Mouse (Mus musculus): ENCODE results near the gene Helb. TPM values are rescaled to one million over a fixed set of nuclear protein-coding genes. Genes with fewer than 3 reads are reported as not detected.

The Helb gene
- 4.7 and 6.0 TPM in 2 replicates for polyA plus RNA-seq (2015; fragmentation: Nextera tagmentation; extraction: Ambion mirVana)

DNA sequence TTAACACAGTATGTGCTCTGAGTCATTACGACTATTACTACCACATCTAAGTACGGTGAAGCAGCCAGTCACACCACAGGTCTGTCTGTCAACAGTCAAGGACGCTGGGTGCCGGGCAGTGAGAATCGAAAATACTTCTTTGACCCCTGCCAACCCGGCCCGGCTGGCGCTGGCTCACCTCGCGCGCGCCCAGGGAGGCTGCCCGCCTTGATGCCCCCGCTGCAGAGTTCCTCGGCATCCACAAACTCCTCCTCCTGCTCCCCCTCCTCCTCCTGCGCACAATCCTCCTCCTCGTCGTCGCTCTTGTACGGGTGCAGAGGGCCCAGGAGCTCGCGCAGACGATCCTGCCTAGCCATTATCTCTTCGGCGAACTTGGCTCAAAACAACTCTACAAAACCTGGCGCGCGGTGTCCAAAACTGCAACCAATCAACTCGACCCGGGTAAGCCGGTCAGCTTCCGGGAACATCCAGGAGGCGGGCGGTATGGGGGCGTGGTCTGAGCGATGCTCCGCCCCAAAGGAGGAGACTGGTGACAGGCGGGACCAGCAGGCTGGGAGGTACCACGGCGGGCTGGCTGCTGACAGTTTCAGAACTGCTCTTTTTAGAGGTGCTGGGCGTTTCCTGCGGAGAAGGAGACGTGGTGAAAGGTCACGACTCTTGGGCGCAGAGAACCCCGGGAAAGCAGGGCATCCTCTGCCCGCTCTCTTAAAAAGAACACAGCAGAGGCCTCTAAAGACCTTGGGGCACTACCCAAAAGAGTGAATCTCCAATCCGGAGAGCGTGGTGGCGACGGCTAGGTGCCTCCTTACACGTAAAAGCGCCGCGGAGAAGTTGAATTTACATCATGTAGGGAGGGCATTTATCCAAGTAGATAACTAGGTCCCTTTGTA lies at the start of gene Helb:
Gene Helb (minus strand): TSS at position 481 of the 890 bp plus-strand sequence.
- under 1% methylated on average over 55 of the region's 55 CpGs for WGBS
- no peaks in the 10 kb centered on the region for H3K27me3 ChIP-seq (ENCODE audit: insufficient read depth, low read length)
- H3K4me3 ChIP-seq (ENCODE audit: low read length), result peak within 1 kb of the TSS; percentile 76
- no peaks in the 10 kb centered on the region for H3K9me3 ChIP-seq (ENCODE audit: low read length)
- peak within 1 kb of the TSS; percentile 73 for H3K4me2 ChIP-seq (replicated peaks; ENCODE audit: low read depth, low read length)
- H3K27ac ChIP-seq (ENCODE audit: low read length), result peak within 1 kb of the TSS; percentile 80
- peaks cover 3% of the 10 kb centered on the region; the same call in 1 of the 2 replicates for H3K36me3 ChIP-seq (ENCODE audit: insufficient read depth, low read length)
- peak within 1 kb of the TSS; percentile 74 for H3K9ac ChIP-seq (replicated peaks; ENCODE audit: low read length)
- peaks cover 4% of the 10 kb centered on the region; the same call in 1 of the 2 replicates for H3K4me1 ChIP-seq (ENCODE audit: insufficient read depth, low read length)
- peak; percentile 100 for ATAC-seq (ENCODE audit: low FRiP score, low TSS enrichment)

DNA sequence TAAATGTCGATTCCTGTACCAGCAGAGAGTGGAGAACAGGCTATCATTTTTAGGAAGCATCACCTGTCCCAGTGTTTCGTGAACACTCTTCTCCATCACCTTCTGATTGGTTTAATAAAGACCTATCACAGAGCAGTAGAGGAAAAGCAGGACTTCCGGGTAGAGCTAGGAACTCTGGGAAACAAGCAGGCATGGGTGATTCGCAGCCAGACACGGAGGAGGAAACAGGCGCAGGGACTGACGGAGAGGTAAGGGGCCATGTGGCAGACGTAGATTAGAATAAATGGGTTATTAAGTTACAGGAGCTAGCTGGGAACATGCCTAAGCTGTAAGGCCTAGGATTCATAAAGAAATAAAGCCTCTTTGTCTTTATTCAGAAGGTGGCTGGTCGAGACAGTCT lies 47.7 kb upstream of the Helb start:
- Histone ChIP-seq H3K9me3 (ENCODE audit: low read length) (no peaks in the 10 kb centered on the region), H3K27me3 (ENCODE audit: insufficient read depth, low read length) (no peaks in the 10 kb centered on the region), H3K4me1 (ENCODE audit: insufficient read depth, low read length) (no peaks in the 10 kb centered on the region), H3K9ac (replicated peaks; ENCODE audit: low read length) (no peak overlapping the region), H3K36me3 (ENCODE audit: insufficient read depth, low read length) (no peaks in the 10 kb centered on the region), H3K4me2 (replicated peaks; ENCODE audit: low read depth, low read length) (no peak overlapping the region), H3K27ac (ENCODE audit: low read length) (no peak overlapping the region), H3K4me3 (ENCODE audit: low read length) (no peak overlapping the region)
- 78% methylated on average over 9 of the region's 9 CpGs for WGBS
- ATAC-seq (ENCODE audit: low FRiP score, low TSS enrichment), result no peak

DNA sequence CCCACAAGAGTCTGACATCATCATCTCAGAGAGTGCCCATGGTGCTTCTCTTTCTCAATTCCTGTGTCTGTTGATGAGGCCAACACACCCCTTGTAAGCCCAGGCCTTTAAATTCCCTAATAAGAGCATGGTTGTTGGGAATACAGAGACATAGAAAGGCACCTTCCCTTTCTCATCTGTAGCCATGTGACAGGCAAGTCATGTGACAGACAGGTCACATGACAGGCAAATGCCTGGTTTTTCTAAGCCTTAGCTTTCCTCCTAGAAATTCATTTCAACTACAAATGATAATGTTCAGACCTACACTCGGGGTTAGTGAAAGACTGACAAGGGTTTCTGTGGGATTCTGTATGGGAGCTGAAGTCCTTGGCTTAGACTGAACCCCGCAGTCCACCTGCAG lies 41.1 kb upstream of the Helb start:
- Histone ChIP-seq H3K4me1 (ENCODE audit: insufficient read depth, low read length) (no peaks in the 10 kb centered on the region), H3K36me3 (ENCODE audit: insufficient read depth, low read length) (no peaks in the 10 kb centered on the region), H3K9me3 (ENCODE audit: low read length) (peaks cover 9% of the 10 kb centered on the region; the same call in 1 of the 2 replicates), H3K4me3 (ENCODE audit: low read length) (no peak overlapping the region), H3K27ac (ENCODE audit: low read length) (no peak overlapping the region), H3K4me2 (replicated peaks; ENCODE audit: low read depth, low read length) (no peak overlapping the region), H3K9ac (replicated peaks; ENCODE audit: low read length) (no peak overlapping the region), H3K27me3 (ENCODE audit: insufficient read depth, low read length) (no peaks in the 10 kb centered on the region)
- no peak for ATAC-seq (ENCODE audit: low FRiP score, low TSS enrichment)
- 84% methylated on average over 2 of the region's 2 CpGs for WGBS

DNA sequence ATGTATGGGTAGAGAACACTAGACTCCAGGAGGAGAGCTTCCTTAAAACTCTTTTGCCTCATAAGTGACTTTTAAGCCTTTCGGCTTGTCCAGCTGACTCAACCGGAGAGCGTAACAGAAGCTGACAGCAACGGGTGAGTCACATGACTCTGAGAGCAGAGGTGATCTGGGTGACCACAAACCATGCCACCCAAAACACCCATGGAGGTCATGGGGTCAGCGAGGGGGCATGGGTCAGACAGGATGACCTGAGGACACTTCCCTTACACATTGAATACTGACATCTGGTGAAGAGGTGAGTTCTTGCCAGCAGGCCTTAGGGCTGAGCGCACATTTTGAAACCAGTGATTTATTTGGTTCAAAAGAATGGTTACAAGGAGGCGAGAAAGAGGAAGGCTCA lies 38.9 kb upstream of the Helb start:
- Histone ChIP-seq H3K4me3 (ENCODE audit: low read length) (no peak overlapping the region), H3K9me3 (ENCODE audit: low read length) (peaks cover 9% of the 10 kb centered on the region; the same call in 1 of the 2 replicates), H3K36me3 (ENCODE audit: insufficient read depth, low read length) (no peaks in the 10 kb centered on the region), H3K9ac (replicated peaks; ENCODE audit: low read length) (no peak overlapping the region), H3K4me1 (ENCODE audit: insufficient read depth, low read length) (no peaks in the 10 kb centered on the region), H3K27ac (ENCODE audit: low read length) (no peak overlapping the region), H3K27me3 (ENCODE audit: insufficient read depth, low read length) (no peaks in the 10 kb centered on the region), H3K4me2 (replicated peaks; ENCODE audit: low read depth, low read length) (no peak overlapping the region)
- 79% methylated on average over 7 of the region's 7 CpGs for WGBS
- no peak for ATAC-seq (ENCODE audit: low FRiP score, low TSS enrichment)

DNA sequence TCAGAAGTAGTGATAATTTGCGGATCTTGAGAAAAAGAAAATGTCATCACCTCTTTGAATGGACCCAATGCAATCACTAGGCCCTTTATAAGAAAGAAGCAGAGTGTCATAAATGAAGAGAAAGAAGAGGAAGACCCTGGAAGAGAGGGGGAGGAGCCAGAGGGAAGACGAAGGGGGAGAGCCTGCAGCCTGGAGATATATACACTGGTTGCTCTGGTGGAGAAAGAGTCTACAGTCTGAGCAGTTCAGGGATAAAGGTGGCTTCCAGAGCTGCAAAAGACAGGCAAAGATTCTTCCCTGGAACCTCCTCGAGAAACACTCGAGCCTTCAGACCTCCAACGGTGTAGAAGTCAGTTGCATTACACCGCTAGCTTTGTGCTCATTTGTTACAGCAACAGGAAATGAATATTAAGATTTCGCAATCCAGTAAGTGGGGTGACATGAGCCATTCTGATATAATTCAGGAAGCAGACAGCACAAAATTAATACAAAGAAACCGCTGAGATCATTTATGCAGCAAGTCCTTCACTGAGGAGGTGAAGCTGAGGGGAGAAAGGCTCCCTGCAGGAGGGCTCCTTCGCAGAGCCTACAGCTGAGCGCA lies 28.2 kb upstream of the Helb start:
- no peak overlapping the region for H3K27ac ChIP-seq (ENCODE audit: low read length)
- H3K4me3 ChIP-seq (ENCODE audit: low read length), result no peak overlapping the region
- no peak overlapping the region for H3K4me2 ChIP-seq (replicated peaks; ENCODE audit: low read depth, low read length)
- H3K36me3 ChIP-seq (ENCODE audit: insufficient read depth, low read length), result no peaks in the 10 kb centered on the region
- WGBS, result 73% methylated on average over 10 of the region's 10 CpGs
- no peak for ATAC-seq (ENCODE audit: low FRiP score, low TSS enrichment)
- H3K27me3 ChIP-seq (ENCODE audit: insufficient read depth, low read length), result no peaks in the 10 kb centered on the region
- H3K9ac ChIP-seq (replicated peaks; ENCODE audit: low read length), result no peak overlapping the region
- no peaks in the 10 kb centered on the region for H3K4me1 ChIP-seq (ENCODE audit: insufficient read depth, low read length)
- H3K9me3 ChIP-seq (ENCODE audit: low read length), result peaks cover 16% of the 10 kb centered on the region

DNA sequence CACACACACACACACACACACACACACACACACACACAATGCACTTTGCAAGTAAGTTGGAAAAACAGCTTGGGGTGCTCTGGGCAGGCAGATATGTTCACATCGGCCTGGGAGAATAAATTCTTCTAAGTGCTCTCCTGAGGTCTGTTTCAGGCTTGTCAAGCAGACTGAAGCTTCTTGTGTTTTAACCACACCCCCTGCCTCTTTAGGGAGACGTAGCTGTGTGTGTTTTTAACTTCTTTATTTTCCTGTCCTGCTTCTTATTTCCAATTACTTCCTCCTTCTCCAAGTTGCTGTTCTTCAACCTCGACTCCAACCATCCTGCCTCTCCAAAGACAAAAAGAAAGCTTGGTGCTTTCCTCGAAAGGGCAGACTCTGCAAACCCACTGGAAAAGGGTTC lies 27.4 kb upstream of the Helb start:
- Histone ChIP-seq H3K27me3 (ENCODE audit: insufficient read depth, low read length) (no peaks in the 10 kb centered on the region), H3K4me1 (ENCODE audit: insufficient read depth, low read length) (no peaks in the 10 kb centered on the region), H3K4me3 (ENCODE audit: low read length) (no peak overlapping the region), H3K4me2 (replicated peaks; ENCODE audit: low read depth, low read length) (no peak overlapping the region), H3K27ac (ENCODE audit: low read length) (no peak overlapping the region), H3K9ac (replicated peaks; ENCODE audit: low read length) (no peak overlapping the region), H3K9me3 (ENCODE audit: low read length) (peaks cover 16% of the 10 kb centered on the region), H3K36me3 (ENCODE audit: insufficient read depth, low read length) (no peaks in the 10 kb centered on the region)
- 58% methylated on average over 4 of the region's 4 CpGs for WGBS
- no peak for ATAC-seq (ENCODE audit: low FRiP score, low TSS enrichment)

DNA sequence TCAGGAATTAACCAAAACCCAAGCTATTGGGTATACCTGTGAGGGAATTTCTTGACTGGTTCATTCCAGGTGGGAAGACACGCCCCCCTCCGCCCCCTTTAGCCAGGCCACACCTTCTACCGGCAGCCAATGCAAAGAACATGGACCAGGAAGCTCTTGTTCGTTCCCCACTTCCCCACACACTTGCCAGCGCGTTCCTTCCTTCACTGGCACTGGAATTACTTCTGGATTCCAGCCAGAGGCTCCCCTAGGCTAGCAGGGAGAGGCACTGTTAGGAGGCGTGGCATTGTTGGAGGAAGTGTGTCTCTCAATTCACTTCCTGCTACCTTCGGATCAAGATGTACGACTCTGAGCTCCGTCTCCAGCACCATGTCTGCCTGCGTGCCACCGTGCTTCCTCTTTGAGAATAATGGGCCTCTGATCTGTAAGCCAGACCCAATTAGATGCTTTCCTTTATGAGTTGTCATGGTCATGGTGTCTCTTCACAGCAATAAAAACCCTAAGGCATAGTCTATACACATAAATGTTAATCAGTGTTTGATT lies 23.3 kb upstream of the Helb start:
- Histone ChIP-seq H3K36me3 (ENCODE audit: insufficient read depth, low read length) (no peaks in the 10 kb centered on the region), H3K27me3 (ENCODE audit: insufficient read depth, low read length) (no peaks in the 10 kb centered on the region; the same call in 1 of the 2 replicates), H3K27ac (ENCODE audit: low read length) (no peak overlapping the region), H3K4me3 (ENCODE audit: low read length) (no peak overlapping the region), H3K4me2 (replicated peaks; ENCODE audit: low read depth, low read length) (no peak overlapping the region), H3K4me1 (ENCODE audit: insufficient read depth, low read length) (no peaks in the 10 kb centered on the region), H3K9ac (replicated peaks; ENCODE audit: low read length) (no peak overlapping the region), H3K9me3 (ENCODE audit: low read length) (no peaks in the 10 kb centered on the region)
- WGBS, result 82% methylated on average over 12 of the region's 12 CpGs
- ATAC-seq (ENCODE audit: low FRiP score, low TSS enrichment), result no peak

DNA sequence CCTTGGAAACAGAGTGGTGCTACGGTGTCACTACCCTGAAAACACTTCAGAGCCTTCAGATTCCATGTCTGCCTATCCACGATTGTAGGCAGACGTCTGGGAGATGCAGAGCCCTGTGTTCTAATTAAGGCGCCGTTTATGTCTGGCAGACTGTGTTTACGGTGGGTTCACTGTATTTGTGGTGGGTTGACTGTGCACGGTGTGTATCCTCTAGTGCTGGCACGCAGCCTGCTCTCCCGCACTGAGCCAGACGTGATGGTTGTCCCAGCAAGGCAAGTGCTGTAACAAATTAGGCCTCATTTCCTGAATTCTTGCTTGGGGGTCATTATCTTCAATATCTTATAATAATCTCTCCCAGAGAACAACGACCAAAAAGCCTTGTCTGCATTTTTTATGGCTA lies 20.9 kb upstream of the Helb start:
- Histone ChIP-seq H3K27ac (ENCODE audit: low read length) (no peak overlapping the region), H3K4me3 (ENCODE audit: low read length) (no peak overlapping the region), H3K4me1 (ENCODE audit: insufficient read depth, low read length) (0 out of 2 replicates have a peak, but pooled peaks cover 1% of the 10 kb centered on the region), H3K4me2 (replicated peaks; ENCODE audit: low read depth, low read length) (no peak overlapping the region), H3K36me3 (ENCODE audit: insufficient read depth, low read length) (no peaks in the 10 kb centered on the region), H3K27me3 (ENCODE audit: insufficient read depth, low read length) (peaks cover 3% of the 10 kb centered on the region; the same call in 1 of the 2 replicates), H3K9ac (replicated peaks; ENCODE audit: low read length) (no peak overlapping the region), H3K9me3 (ENCODE audit: low read length) (no peaks in the 10 kb centered on the region)
- ATAC-seq (ENCODE audit: low FRiP score, low TSS enrichment), result no peak
- 51% methylated on average over 11 of the region's 11 CpGs for whole genome bisulfite sequencing

DNA sequence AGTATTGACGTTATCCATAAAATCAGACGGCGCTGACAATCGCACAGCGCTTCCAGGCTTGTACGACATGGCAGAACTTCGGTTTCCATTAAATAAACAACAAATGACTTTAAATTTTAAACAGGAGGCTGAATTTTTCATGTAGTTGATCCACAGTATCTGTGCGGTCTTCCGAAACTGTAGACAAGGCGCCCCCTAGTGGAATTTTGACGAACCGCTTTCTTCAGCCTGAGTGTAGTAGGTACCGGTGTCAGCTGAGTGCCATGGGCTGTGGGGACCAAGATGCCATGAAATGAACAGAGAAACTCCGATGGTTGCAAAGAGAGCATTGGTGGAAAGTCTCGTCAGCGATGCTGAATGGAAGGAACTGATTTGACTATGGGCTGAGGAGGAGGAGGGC lies 17.8 kb upstream of the Helb start:
- Histone ChIP-seq H3K4me1 (ENCODE audit: insufficient read depth, low read length) (0 out of 2 replicates have a peak, but pooled peaks cover 4% of the 10 kb centered on the region), H3K27me3 (ENCODE audit: insufficient read depth, low read length) (peaks cover 3% of the 10 kb centered on the region; the same call in 1 of the 2 replicates), H3K27ac (ENCODE audit: low read length) (no peak overlapping the region), H3K4me2 (replicated peaks; ENCODE audit: low read depth, low read length) (no peak overlapping the region), H3K9ac (replicated peaks; ENCODE audit: low read length) (no peak overlapping the region), H3K36me3 (ENCODE audit: insufficient read depth, low read length) (no peaks in the 10 kb centered on the region), H3K4me3 (ENCODE audit: low read length) (no peak overlapping the region), H3K9me3 (ENCODE audit: low read length) (no peaks in the 10 kb centered on the region)
- no peak for ATAC-seq (ENCODE audit: low FRiP score, low TSS enrichment)
- WGBS, result 71% methylated on average over 16 of the region's 16 CpGs
